Mouse (Mus musculus): ENCODE data around the gene Il31ra. TPM values are rescaled to one million over a fixed set of nuclear protein-coding genes. Genes with fewer than 3 reads are reported as not detected.

Il31ra gene
- polyA plus RNA-seq, 1 experiment = not detected

DNA sequence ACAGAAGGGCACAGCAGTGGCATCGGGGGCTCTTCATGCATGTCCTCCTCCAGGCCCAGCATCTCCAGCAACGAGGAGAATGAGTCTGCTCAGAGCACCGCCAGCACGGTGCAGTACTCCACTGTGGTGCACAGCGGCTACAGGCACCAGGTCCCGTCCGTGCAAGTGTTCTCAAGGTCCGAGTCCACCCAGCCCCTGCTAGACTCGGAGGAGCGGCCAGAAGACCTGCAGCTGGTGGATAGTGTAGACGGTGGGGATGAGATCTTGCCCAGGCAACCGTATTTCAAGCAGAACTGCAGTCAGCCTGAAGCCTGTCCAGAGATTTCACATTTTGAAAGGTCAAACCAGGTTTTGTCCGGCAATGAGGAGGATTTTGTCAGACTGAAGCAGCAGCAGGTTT, 90.3 kb downstream of the Il31ra start:
- Histone ChIP-seq H3K4me2 (ENCODE audit: low read depth) (no peak overlapping the region), H3K79me2 (ENCODE audit: control insufficient read depth, insufficient read depth) (no peaks in the 10 kb centered on the region), H3K36me3 (ENCODE audit: control insufficient read depth, insufficient read depth) (peaks cover 68% of the 10 kb centered on the region), H3K27me3 (ENCODE audit: control insufficient read depth, insufficient read depth, insufficient read length) (no peaks in the 10 kb centered on the region), H3ac (ENCODE audit: control insufficient read depth, insufficient read length) (no peak overlapping the region), H3K4me3 (no peak overlapping the region)
- no peak for TF ChIP-seq CEBPB (IDR thresholded peaks at IDR 0.05; ENCODE audit: insufficient read depth, poor library complexity, severe bottlenecking)
- no peak for TF ChIP-seq MYOD1 (IDR thresholded peaks at IDR 0.05; ENCODE audit: control insufficient read depth in 1 of 3, insufficient read length in 2 of 3, low read depth in 2 of 3)
- TF ChIP-seq POLR2AphosphoS2 (IDR thresholded peaks at IDR 0.05; ENCODE audit: insufficient read length, low read depth) = no peak
- TF ChIP-seq MYOG (IDR thresholded peaks at IDR 0.05; ENCODE audit: control insufficient read depth in 1 of 3, insufficient read depth in 1 of 3, insufficient read length in 2 of 3, low read depth in 2 of 3) = no peak
- no peak for TF ChIP-seq E2F4 (IDR thresholded peaks at IDR 0.05; ENCODE audit: insufficient read depth)
- TF ChIP-seq REST (IDR thresholded peaks at IDR 0.05; ENCODE audit: insufficient read depth, insufficient read length) = no peak
- TF ChIP-seq POLR2A (IDR thresholded peaks at IDR 0.05; ENCODE audit: insufficient read length, low read depth) = no peak
- no peak for TF ChIP-seq MAX (IDR thresholded peaks at IDR 0.05; ENCODE audit: low read depth)
- no peak for TF ChIP-seq TCF12 (IDR thresholded peaks at IDR 0.05; ENCODE audit: insufficient read depth, poor library complexity, severe bottlenecking)
- TF ChIP-seq TCF3 (IDR thresholded peaks at IDR 0.05; ENCODE audit: insufficient read length, low read depth) = no peak
- TF ChIP-seq USF1 (IDR thresholded peaks at IDR 0.05; ENCODE audit: low read depth) = no peak
- no peak for TF ChIP-seq SRF (IDR thresholded peaks at IDR 0.05; ENCODE audit: control insufficient read depth, insufficient read length, low read depth)

DNA sequence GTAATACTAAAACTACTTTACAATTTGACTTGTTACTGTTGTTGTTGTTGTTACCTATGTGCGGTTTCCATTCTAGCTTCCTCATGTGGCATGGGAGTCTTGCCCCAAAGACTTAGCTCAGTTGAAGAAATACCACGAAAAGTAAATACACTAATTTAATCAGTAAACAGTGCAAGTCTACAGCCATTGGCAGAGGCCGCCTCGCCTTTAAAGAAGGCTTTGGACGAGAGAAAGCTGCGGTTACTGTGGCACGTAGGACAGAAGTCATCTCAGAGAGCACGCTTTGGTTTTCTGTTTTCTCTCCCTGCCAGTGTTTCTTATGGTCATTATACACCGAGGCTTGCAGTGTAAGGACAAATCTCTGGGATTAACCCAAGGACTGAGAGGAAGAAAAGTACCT, 93.7 kb downstream of the Il31ra start:
- H3K4me3 ChIP-seq = no peak overlapping the region
- TF ChIP-seq SRF (IDR thresholded peaks at IDR 0.05; ENCODE audit: control insufficient read depth, insufficient read length, low read depth) (no peak), TCF3 (IDR thresholded peaks at IDR 0.05; ENCODE audit: insufficient read length, low read depth) (no peak), TCF12 (IDR thresholded peaks at IDR 0.05; ENCODE audit: insufficient read depth, poor library complexity, severe bottlenecking) (no peak), E2F4 (IDR thresholded peaks at IDR 0.05; ENCODE audit: insufficient read depth) (no peak), POLR2AphosphoS2 (IDR thresholded peaks at IDR 0.05; ENCODE audit: insufficient read length, low read depth) (no peak), MAX (IDR thresholded peaks at IDR 0.05; ENCODE audit: low read depth) (no peak), USF1 (IDR thresholded peaks at IDR 0.05; ENCODE audit: low read depth) (no peak), CEBPB (IDR thresholded peaks at IDR 0.05; ENCODE audit: insufficient read depth, poor library complexity, severe bottlenecking) (no peak), POLR2A (IDR thresholded peaks at IDR 0.05; ENCODE audit: insufficient read length, low read depth) (no peak), REST (IDR thresholded peaks at IDR 0.05; ENCODE audit: insufficient read depth, insufficient read length) (no peak), MYOD1 (IDR thresholded peaks at IDR 0.05; ENCODE audit: control insufficient read depth in 1 of 3, insufficient read length in 2 of 3, low read depth in 2 of 3) (no peak), MYOG (IDR thresholded peaks at IDR 0.05; ENCODE audit: control insufficient read depth in 1 of 3, insufficient read depth in 1 of 3, insufficient read length in 2 of 3, low read depth in 2 of 3) (no peak)
- no peak overlapping the region for H3K4me2 ChIP-seq (ENCODE audit: low read depth)
- H3ac ChIP-seq (ENCODE audit: control insufficient read depth, insufficient read length) = no peak overlapping the region
- H3K36me3 ChIP-seq (ENCODE audit: control insufficient read depth, insufficient read depth) = peaks cover 82% of the 10 kb centered on the region
- no peaks in the 10 kb centered on the region for H3K27me3 ChIP-seq (ENCODE audit: control insufficient read depth, insufficient read depth, insufficient read length)
- no peaks in the 10 kb centered on the region for H3K79me2 ChIP-seq (ENCODE audit: control insufficient read depth, insufficient read depth)

DNA sequence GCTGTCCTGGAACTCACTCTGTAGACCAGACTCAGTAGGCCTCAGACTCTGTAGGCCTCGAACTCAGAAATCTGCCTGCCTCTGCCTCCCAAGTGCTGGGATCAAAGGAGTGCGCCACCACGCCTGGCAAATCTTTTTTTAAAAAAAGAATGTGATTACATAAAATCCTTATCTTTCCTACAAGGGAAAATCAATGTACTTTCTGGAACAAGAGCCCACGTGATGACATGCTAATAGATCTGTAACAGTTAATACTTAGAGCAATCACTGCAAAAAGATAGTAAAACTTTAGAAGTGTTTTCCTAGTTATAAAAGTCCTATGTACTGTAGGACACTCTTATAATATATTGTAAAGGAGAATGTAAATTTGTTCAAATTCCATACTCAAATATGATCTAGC, 94.1 kb downstream of the Il31ra start:
- no peak for TF ChIP-seq POLR2AphosphoS2 (IDR thresholded peaks at IDR 0.05; ENCODE audit: insufficient read length, low read depth)
- no peak for TF ChIP-seq TCF12 (IDR thresholded peaks at IDR 0.05; ENCODE audit: insufficient read depth, poor library complexity, severe bottlenecking)
- no peak for TF ChIP-seq TCF3 (IDR thresholded peaks at IDR 0.05; ENCODE audit: insufficient read length, low read depth)
- no peaks in the 10 kb centered on the region for H3K79me2 ChIP-seq (ENCODE audit: control insufficient read depth, insufficient read depth)
- no peaks in the 10 kb centered on the region for H3K27me3 ChIP-seq (ENCODE audit: control insufficient read depth, insufficient read depth, insufficient read length)
- H3K36me3 ChIP-seq (ENCODE audit: control insufficient read depth, insufficient read depth) = peaks cover 82% of the 10 kb centered on the region
- no peak overlapping the region for H3ac ChIP-seq (ENCODE audit: control insufficient read depth, insufficient read length)
- no peak overlapping the region for H3K4me2 ChIP-seq (ENCODE audit: low read depth)
- H3K4me3 ChIP-seq = no peak overlapping the region

DNA sequence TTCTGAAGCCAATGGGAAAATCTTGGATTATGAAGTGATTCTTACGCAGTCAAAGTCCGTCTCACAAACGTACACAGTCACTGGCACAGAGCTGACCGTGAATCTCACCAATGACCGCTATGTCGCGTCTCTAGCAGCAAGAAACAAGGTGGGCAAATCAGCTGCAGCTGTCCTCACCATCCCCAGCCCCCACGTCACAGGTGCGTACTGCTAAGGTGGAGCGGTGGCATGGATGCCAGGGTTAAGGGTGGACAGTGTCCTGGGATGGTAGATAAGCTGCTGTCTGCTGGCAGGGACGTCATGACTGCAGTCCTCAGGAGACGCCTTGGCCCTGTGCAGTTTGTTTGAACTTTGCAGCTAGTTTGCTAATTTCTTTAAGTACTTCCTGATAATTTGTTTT, 99.6 kb downstream of the Il31ra start:
- Histone ChIP-seq H3K36me3 (ENCODE audit: control insufficient read depth, insufficient read depth) (peaks cover 85% of the 10 kb centered on the region), H3K79me2 (ENCODE audit: control insufficient read depth, insufficient read depth) (no peaks in the 10 kb centered on the region), H3K4me3 (no peak overlapping the region), H3K4me2 (ENCODE audit: low read depth) (no peak overlapping the region), H3K27me3 (ENCODE audit: control insufficient read depth, insufficient read depth, insufficient read length) (no peaks in the 10 kb centered on the region), H3ac (ENCODE audit: control insufficient read depth, insufficient read length) (no peak overlapping the region)
- peak; percentile 28 for TF ChIP-seq POLR2A (IDR thresholded peaks at IDR 0.05; ENCODE audit: insufficient read length, low read depth)
- no peak for TF ChIP-seq REST (IDR thresholded peaks at IDR 0.05; ENCODE audit: insufficient read depth, insufficient read length)
- TF ChIP-seq POLR2AphosphoS2 (IDR thresholded peaks at IDR 0.05; ENCODE audit: insufficient read length, low read depth) = peak; percentile 56

DNA sequence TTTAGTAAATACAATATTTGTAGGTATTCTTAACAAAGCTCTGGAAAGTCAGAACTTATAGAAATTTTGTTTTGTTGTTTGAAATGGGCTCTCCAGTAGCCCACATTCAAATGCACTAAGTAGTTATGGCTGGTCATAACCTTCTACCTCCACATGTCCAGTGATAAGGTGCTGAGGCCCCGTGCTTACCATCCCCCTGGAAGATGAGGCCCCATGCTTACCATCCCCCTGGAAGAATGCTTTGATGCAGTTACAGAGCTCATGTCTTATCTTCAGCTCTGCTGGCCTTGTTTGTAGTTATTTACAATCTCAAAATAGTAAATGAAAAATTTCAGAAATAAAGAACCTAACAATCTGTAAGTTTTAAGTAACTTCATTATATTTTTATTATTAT, 101.9 kb downstream of the Il31ra start:
- Histone ChIP-seq H3K4me3 (no peak overlapping the region), H3ac (ENCODE audit: control insufficient read depth, insufficient read length) (no peak overlapping the region), H3K36me3 (ENCODE audit: control insufficient read depth, insufficient read depth) (peaks cover 78% of the 10 kb centered on the region), H3K79me2 (ENCODE audit: control insufficient read depth, insufficient read depth) (no peaks in the 10 kb centered on the region), H3K27me3 (ENCODE audit: control insufficient read depth, insufficient read depth, insufficient read length) (no peaks in the 10 kb centered on the region), H3K4me2 (ENCODE audit: low read depth) (no peak overlapping the region)
- no peak for TF ChIP-seq POLR2A (IDR thresholded peaks at IDR 0.05; ENCODE audit: insufficient read length, low read depth)
- TF ChIP-seq E2F4 (IDR thresholded peaks at IDR 0.05; ENCODE audit: insufficient read depth) = no peak
- TF ChIP-seq CEBPB (IDR thresholded peaks at IDR 0.05; ENCODE audit: insufficient read depth, poor library complexity, severe bottlenecking) = no peak
- no peak for TF ChIP-seq MYOG (IDR thresholded peaks at IDR 0.05; ENCODE audit: control insufficient read depth in 1 of 3, insufficient read depth in 1 of 3, insufficient read length in 2 of 3, low read depth in 2 of 3)
- no peak for TF ChIP-seq MAX (IDR thresholded peaks at IDR 0.05; ENCODE audit: low read depth)
- TF ChIP-seq POLR2AphosphoS2 (IDR thresholded peaks at IDR 0.05; ENCODE audit: insufficient read length, low read depth) = no peak
- TF ChIP-seq SRF (IDR thresholded peaks at IDR 0.05; ENCODE audit: control insufficient read depth, insufficient read length, low read depth) = no peak
- TF ChIP-seq TCF3 (IDR thresholded peaks at IDR 0.05; ENCODE audit: insufficient read length, low read depth) = no peak
- TF ChIP-seq USF1 (IDR thresholded peaks at IDR 0.05; ENCODE audit: low read depth) = no peak
- no peak for TF ChIP-seq MYOD1 (IDR thresholded peaks at IDR 0.05; ENCODE audit: control insufficient read depth in 1 of 3, insufficient read length in 2 of 3, low read depth in 2 of 3)
- no peak for TF ChIP-seq TCF12 (IDR thresholded peaks at IDR 0.05; ENCODE audit: insufficient read depth, poor library complexity, severe bottlenecking)
- no peak for TF ChIP-seq REST (IDR thresholded peaks at IDR 0.05; ENCODE audit: insufficient read depth, insufficient read length)
